Mouse (Mus musculus) gastrocnemius, postnatal 36 days (tissue): ENCODE measurements around the gene Ndufs2. TPM values are rescaled to one million over a fixed set of nuclear protein-coding genes. Genes with fewer than 3 reads are reported as not detected.

Source experiments
- total RNA-seq, 2 experiments: library from RNA; stranded (reverse); gene quantifications; 2 replicates each; pipeline ENCODE4 v1.2.3; 2021

Gene Ndufs2
- total RNA-seq, 2 experiments from 2014 or later = 874 to 989 TPM

Other genes with a start within 250 kb of the Ndufs2 start
- gene Fcgr4, start 232.5 kb downstream of the Ndufs2 start, total RNA-seq = not detected
- gene Fcgr3, start 186.5 kb downstream of the Ndufs2 start, total RNA-seq = 1 to 10 TPM; 2.6 to 4.6 TPM
- under 1 TPM; 0.54 to 0.91 TPM for gene Cfap126, start 137.5 kb downstream of the Ndufs2 start, total RNA-seq
- 100 to 1,000 TPM; 691 to 738 TPM for gene Sdhc, start 100.8 kb downstream of the Ndufs2 start, total RNA-seq
- gene Mpz, start 100.7 kb downstream of the Ndufs2 start, total RNA-seq = 100 to 1,000 TPM in 1 of 2 experiments, 10 to 100 TPM in 1; 33.1 to 105 TPM
- gene Pcp4l1, start 55.1 kb downstream of the Ndufs2 start, total RNA-seq = 10 to 100 TPM; 48.8 to 49.5 TPM
- gene Nr1i3, start 37.4 kb downstream of the Ndufs2 start, total RNA-seq = not detected
- gene Tomm40l, start 28.9 kb downstream of the Ndufs2 start, total RNA-seq = 10 to 100 TPM; 52.0 to 54.8 TPM
- 1 to 10 TPM in 1 of 2 experiments, not detected in 1; 1.7 TPM for gene Apoa2, start 26.3 kb downstream of the Ndufs2 start, total RNA-seq
- gene Fcer1g, start 17.0 kb downstream of the Ndufs2 start, total RNA-seq = 1 to 10 TPM; 2.5 to 4.9 TPM
- under 1 TPM; 0.28 to 0.54 TPM for gene Adamts4, start 967 bp downstream of the Ndufs2 start, total RNA-seq
- 10 to 100 TPM in 1 of 2 experiments, 1 to 10 TPM in 1; 9.6 to 10.5 TPM for gene B4galt3, start 18.9 kb upstream of the Ndufs2 start, total RNA-seq
- 1 to 10 TPM; 8.7 TPM for gene Ppox, start 29.8 kb upstream of the Ndufs2 start, total RNA-seq
- 10 to 100 TPM; 13.5 to 13.8 TPM for gene Usp21, start 36.6 kb upstream of the Ndufs2 start, total RNA-seq
- gene Ufc1, start 43.6 kb upstream of the Ndufs2 start, total RNA-seq = 10 to 100 TPM; 80.9 to 82.2 TPM
- 10 to 100 TPM; 26.6 to 31.1 TPM for gene Dedd, start 77.8 kb upstream of the Ndufs2 start, total RNA-seq
- 10 to 100 TPM; 23.2 to 23.9 TPM for gene Nit1, start 94.3 kb upstream of the Ndufs2 start, total RNA-seq
- gene Pfdn2, start 94.3 kb upstream of the Ndufs2 start, total RNA-seq = 10 to 100 TPM; 85.7 to 91.7 TPM
- not detected for gene Klhdc9, start 109.4 kb upstream of the Ndufs2 start, total RNA-seq
- gene Nectin4, start 118.7 kb upstream of the Ndufs2 start, total RNA-seq = under 1 TPM in 1 of 2 experiments, not detected in 1; 0.07 TPM
- under 1 TPM; 0.94 to 0.99 TPM for gene Arhgap30, start 137.6 kb upstream of the Ndufs2 start, total RNA-seq
- gene Usf1, start 159.9 kb upstream of the Ndufs2 start, total RNA-seq = 10 to 100 TPM; 25.7 to 27.7 TPM
- under 1 TPM in 1 of 2 experiments, not detected in 1; 0.69 TPM for gene Tstd1, start 167.5 kb upstream of the Ndufs2 start, total RNA-seq
- gene F11r, start 186.1 kb upstream of the Ndufs2 start, total RNA-seq = 1 to 10 TPM; 4.9 to 5.4 TPM